Comparison of ENCODE assay signal across 8 mouse cellular contexts in the genomic region with DNA sequence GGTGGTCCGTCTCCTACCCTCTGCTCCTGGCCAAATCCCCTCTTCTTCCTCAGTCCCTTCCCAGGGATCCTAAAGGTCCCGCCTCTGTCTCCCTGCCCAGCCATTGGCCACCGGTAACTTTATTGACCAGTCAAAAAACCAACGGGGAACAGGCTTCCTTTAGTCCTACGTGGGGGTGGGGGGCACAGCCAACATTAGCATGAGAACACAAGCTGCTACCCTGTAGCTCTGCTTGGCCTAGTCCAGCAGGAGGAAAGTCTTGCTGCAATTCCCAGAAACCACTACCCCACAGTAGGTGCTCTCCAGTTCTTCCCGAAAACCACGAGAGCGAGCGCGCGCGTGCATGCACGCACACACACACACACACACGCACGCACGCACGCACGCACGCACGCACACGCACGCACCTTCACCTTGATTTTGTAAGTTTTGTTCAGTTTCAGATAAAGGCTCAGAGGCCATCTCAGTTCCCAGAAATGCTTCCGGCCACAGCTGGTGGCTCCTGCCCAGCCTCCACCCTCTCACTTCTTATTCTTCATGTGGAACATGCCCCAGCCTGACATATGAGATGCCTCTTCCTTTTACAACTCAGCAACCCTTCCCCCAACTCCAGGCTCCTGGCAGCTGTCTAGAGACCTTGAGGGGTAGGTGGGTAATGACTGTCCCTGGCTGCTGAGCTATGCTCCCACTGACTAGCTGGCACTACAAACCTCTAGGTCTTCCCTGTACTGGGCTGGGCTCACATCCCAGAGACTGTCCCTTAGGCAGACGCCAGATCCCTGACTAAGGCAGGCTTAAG. TPM values are rescaled to one million over a fixed set of nuclear protein-coding genes. Genes with fewer than 3 reads are reported as not detected.
DNase-seq lines count a peak whose midpoint lies in the region; ATAC-seq and TF ChIP-seq lines count a peak whose summit lies in the region.

No protein-coding gene starts in this region.

- peak; percentile 94 for ATAC-seq in hindbrain, embryonic 16.5 days

- intact Hi-C loops in gastrocnemius, adult 2 months (cut with DNase I), result loop anchor here (5.0 kb wide), 1 partner anchor 71 kb away; no protein-coding TSS in a partner anchor
- intact Hi-C loops in left cerebral cortex, adult 2 months (cut with DNase I), result loop anchor here (2.0 kb wide), 1 partner anchor 77 kb away; a partner anchor contains a TSS

- H3K4me3 ChIP-seq in gastrocnemius, adult 2 months, result peak overlapping the region; percentile 91
- H3K4me3 ChIP-seq in hindbrain, embryonic 16.5 days (ENCODE audit: low read length), result peak overlapping the region; percentile 60
- H3K4me3 ChIP-seq in left cerebral cortex, adult 2 months, result peak overlapping the region; percentile 59
- H3K4me3 ChIP-seq in macrophage (ENCODE audit: inconsistent target), result peak overlapping the region; percentile 24

- peak; percentile 96 for DNase-seq in R1 (ENCODE audit: low read depth, low spot score)
- peak; percentile 84 to 86 for DNase-seq in cerebellum, postnatal 36 days
- DNase-seq in gastrocnemius, adult 2 months, result peak; percentile 90
- peak; percentile 66 to 73 for DNase-seq in left cerebral cortex, adult 2 months (ENCODE audit: extremely low spot score in 1 of 2, low spot score in 2 of 2)
- DNase-seq in right cerebral cortex, adult 18-20 months, result peak; percentile 82
- DNase-seq in urinary bladder, postnatal 10 days (ENCODE audit: low spot score), result peak; percentile 9

- TF ChIP-seq CTCF in gastrocnemius, adult 2 months (IDR thresholded peaks at IDR 0.05), result no peak
- no peak; the same call in 1 of the 2 replicates for TF ChIP-seq CTCF in left cerebral cortex, adult 2 months (IDR thresholded peaks at IDR 0.05)

- H3K4me2 ChIP-seq in hindbrain, embryonic 16.5 days (ENCODE audit: low read length), result peak overlapping the region; percentile 83

- H3K79me2 ChIP-seq in macrophage (ENCODE audit: inconsistent target), result no peaks in the 10 kb centered on the region

- 1% methylated on average over 24 of the region's 24 CpGs for WGBS in hindbrain, embryonic 16.5 days
- 11% methylated on average over 22 of the region's 24 CpGs for WGBS in macrophage (ENCODE audit: missing documents)

- H3K4me1 ChIP-seq in hindbrain, embryonic 16.5 days (ENCODE audit: control insufficient read depth, insufficient read depth, low read depth, low read length), result peaks cover 28% of the 10 kb centered on the region

- peaks cover 13% of the 10 kb centered on the region for H3K27me3 ChIP-seq in hindbrain, embryonic 16.5 days (replicated peaks; ENCODE audit: control insufficient read depth, insufficient read depth, low read length)

- peak overlapping the region; percentile 75 for H3K9ac ChIP-seq in hindbrain, embryonic 16.5 days (ENCODE audit: low read depth, low read length)

- peak overlapping the region; percentile 96 for H3K27ac ChIP-seq in gastrocnemius, adult 2 months
- peak overlapping the region; percentile 90 for H3K27ac ChIP-seq in hindbrain, embryonic 16.5 days (ENCODE audit: low read depth, low read length)
- H3K27ac ChIP-seq in left cerebral cortex, adult 2 months, result peak overlapping the region; percentile 88
- peak overlapping the region; percentile 64 for H3K27ac ChIP-seq in macrophage

- no peaks in the 10 kb centered on the region for H3K9me3 ChIP-seq in hindbrain, embryonic 16.5 days (ENCODE audit: control insufficient read depth, low read length)

- H3K36me3 ChIP-seq in hindbrain, embryonic 16.5 days (ENCODE audit: control insufficient read depth, insufficient read depth, low read length), result peaks cover 5% of the 10 kb centered on the region; the same call in 1 of the 2 replicates
- H3K36me3 ChIP-seq in macrophage (ENCODE audit: inconsistent target), result no peaks in the 10 kb centered on the region

RNA-seq across cellular contexts. Expression of a gene that starts 5.8 kb away (rescaled TPM):
- not detected for total RNA-seq in gastrocnemius, adult 2 months (2021)
- polyA plus RNA-seq in hindbrain, embryonic 16.5 days (2015; fragmentation: Nextera tagmentation; extraction: Ambion mirVana), result 1.7 and 1.8 TPM in 2 replicates
- total RNA-seq in left cerebral cortex, adult 2 months (2021), result not detected
- total RNA-seq in macrophage (2018; cell fraction: chromatin; rRNA removed), result not detected
- total RNA-seq in macrophage (2018; cell fraction: cytosol; rRNA removed), result under 1 TPM in 11 of 26 experiments, not detected in 15; 0.14 to 0.42 (median 0.22) TPM
- under 1 TPM in 2 of 26 experiments, not detected in 24; 0.46 to 0.56 TPM for total RNA-seq in macrophage (2018; cell fraction: nucleus; rRNA removed)
- 0.29 to 0.30 TPM in 2 of 3 replicates, not detected in the other for polyA plus RNA-seq in macrophage (2018)

RNA-seq across cellular contexts. Expression of a gene that starts 18.1 kb away (rescaled TPM):
- total RNA-seq in gastrocnemius, adult 2 months (2021), result 1 to 10 TPM in 1 of 2 experiments, under 1 TPM in 1; 0.75 to 2.1 TPM
- polyA plus RNA-seq in hindbrain, embryonic 16.5 days (2015; fragmentation: Nextera tagmentation; extraction: Ambion mirVana), result 0.64 TPM in 1 of 2 replicates, not detected in the other
- 1 to 10 TPM; 1.7 to 2.4 TPM for total RNA-seq in left cerebral cortex, adult 2 months (2021)
- 10 to 100 TPM in 11 of 26 experiments, 1 to 10 TPM in 14, not detected in 1; 1.7 to 16.8 (median 7.6) TPM for total RNA-seq in macrophage (2018; cell fraction: chromatin; rRNA removed)
- 1 to 10 TPM in 2 of 26 experiments, under 1 TPM in 19, not detected in 5; 0.10 to 1.2 (median 0.41) TPM for total RNA-seq in macrophage (2018; cell fraction: cytosol; rRNA removed)
- total RNA-seq in macrophage (2018; cell fraction: nucleus; rRNA removed), result 1 to 10 TPM; 1.1 to 9.5 (median 3.5) TPM
- 0.47 to 0.95 TPM (median 0.93 TPM) in 3 replicates for polyA plus RNA-seq in macrophage (2018)

RNA-seq across cellular contexts. Expression of a gene that starts 27.4 kb away (rescaled TPM):
- not detected for total RNA-seq in gastrocnemius, adult 2 months (2021)
- not detected in 2 replicates for polyA plus RNA-seq in hindbrain, embryonic 16.5 days (2015; fragmentation: Nextera tagmentation; extraction: Ambion mirVana)
- under 1 TPM in 1 of 2 experiments, not detected in 1; 0.79 TPM for total RNA-seq in left cerebral cortex, adult 2 months (2021)
- total RNA-seq in macrophage (2018; cell fraction: chromatin; rRNA removed), result not detected
- total RNA-seq in macrophage (2018; cell fraction: cytosol; rRNA removed), result not detected
- not detected for total RNA-seq in macrophage (2018; cell fraction: nucleus; rRNA removed)
- not detected in 3 replicates for polyA plus RNA-seq in macrophage (2018)

RNA-seq across cellular contexts. Expression of a gene that starts 39.1 kb away (rescaled TPM):
- total RNA-seq in gastrocnemius, adult 2 months (2021), result 10 to 100 TPM; 75.7 to 81.5 TPM
- 120 and 124 TPM in 2 replicates for polyA plus RNA-seq in hindbrain, embryonic 16.5 days (2015; fragmentation: Nextera tagmentation; extraction: Ambion mirVana)
- total RNA-seq in left cerebral cortex, adult 2 months (2021), result 100 to 1,000 TPM; 187 to 193 TPM
- 100 to 1,000 TPM in 24 of 26 experiments, 10 to 100 TPM in 2; 76.5 to 184 (median 139) TPM for total RNA-seq in macrophage (2018; cell fraction: chromatin; rRNA removed)
- 100 to 1,000 TPM; 182 to 279 (median 233) TPM for total RNA-seq in macrophage (2018; cell fraction: cytosol; rRNA removed)
- total RNA-seq in macrophage (2018; cell fraction: nucleus; rRNA removed), result 100 to 1,000 TPM in 25 of 26 experiments, 10 to 100 TPM in 1; 92.3 to 220 (median 162) TPM
- 261 to 438 TPM (median 289 TPM) in 3 replicates for polyA plus RNA-seq in macrophage (2018)

RNA-seq across cellular contexts. Expression of a gene that starts 39.3 kb away (rescaled TPM):
- 1 to 10 TPM in 1 of 2 experiments, under 1 TPM in 1; 0.92 to 2.0 TPM for total RNA-seq in gastrocnemius, adult 2 months (2021)
- 35.5 and 35.7 TPM in 2 replicates for polyA plus RNA-seq in hindbrain, embryonic 16.5 days (2015; fragmentation: Nextera tagmentation; extraction: Ambion mirVana)
- 10 to 100 TPM in 1 of 2 experiments, 1 to 10 TPM in 1; 9.1 to 10.8 TPM for total RNA-seq in left cerebral cortex, adult 2 months (2021)
- 1 to 10 TPM in 18 of 26 experiments, under 1 TPM in 7, not detected in 1; 0.25 to 5.3 (median 1.6) TPM for total RNA-seq in macrophage (2018; cell fraction: chromatin; rRNA removed)
- total RNA-seq in macrophage (2018; cell fraction: cytosol; rRNA removed), result 1 to 10 TPM; 1.7 to 4.6 (median 3.4) TPM
- total RNA-seq in macrophage (2018; cell fraction: nucleus; rRNA removed), result 1 to 10 TPM in 25 of 26 experiments, under 1 TPM in 1; 0.69 to 8.5 (median 3.4) TPM
- 1.4 to 6.1 TPM (median 2.9 TPM) in 3 replicates for polyA plus RNA-seq in macrophage (2018)

Comparison
In these comparisons a context has a peak if more than half of its experiments do, and no peak if none do; other contexts are left out.
1. Peak in every context shown above with its lines: DNase-seq, ATAC-seq, H3K4me3 ChIP-seq and H3K27ac ChIP-seq.
2. DNase-seq: peak in every context shown above with its lines; median percentile 96 in R1; 90 in gastrocnemius, adult 2 months; 85 in cerebellum, postnatal 36 days; 82 in right cerebral cortex, adult 18-20 months; 70 in left cerebral cortex, adult 2 months; 9 in urinary bladder, postnatal 10 days.
3. H3K4me3 ChIP-seq: peak in every context shown above with its lines; median percentile 91 in gastrocnemius, adult 2 months; 60 in hindbrain, embryonic 16.5 days; 59 in left cerebral cortex, adult 2 months; 24 in macrophage.